Mouse (Mus musculus) hindbrain, embryonic 15.5 days (tissue): ENCODE measurements around the gene Spryd4. TPM values are rescaled to one million over a fixed set of nuclear protein-coding genes. Genes with fewer than 3 reads are reported as not detected.
"Not testable (repeated sequence)": the region's sequence is repeated elsewhere in the genome, so short reads cannot be mapped to it uniquely, and the experiment has no call there.

ENCODE experiments used
- ATAC-seq: fragments of 200-750 bp; cut with Nextera tagmentation; 2 replicates; pipeline ENCODE4 v1.8.0; 2017; ENCODE audit warnings: low read depth, moderate number of reproducible peaks, moderate TSS enrichment; ENCODE audit not compliant: low FRiP score
- H3K27ac ChIP-seq: fragments of 300-500 bp; sonication (generic); replicated peaks from 2 replicates; pipeline ENCODE4 v1.5.1; 2015; ENCODE audit warnings: mild to moderate bottlenecking, inconsistent platforms
- H3K27me3 ChIP-seq: fragments of 300-500 bp; sonication (generic); 2 replicates; pipeline ENCODE4 v1.6.1; 2015; ENCODE audit warnings: control low read depth, inconsistent platforms
- H3K36me3 ChIP-seq: fragments of 300-500 bp; sonication (generic); 2 replicates; pipeline ENCODE4 v1.6.1; 2015; ENCODE audit warnings: control low read depth, inconsistent platforms
- H3K4me1 ChIP-seq: fragments of 300-500 bp; sonication (generic); replicated peaks from 2 replicates; pipeline ENCODE4 v1.6.1; 2015; ENCODE audit warnings: control low read depth, inconsistent platforms
- H3K4me2 ChIP-seq: fragments of 300-500 bp; sonication (generic); 2 replicates; pipeline ENCODE4 v1.6.1; 2015; ENCODE audit warnings: moderate library complexity, mild to moderate bottlenecking, inconsistent platforms
- H3K4me3 ChIP-seq: fragments of 300-500 bp; sonication (generic); 2 replicates; pipeline ENCODE4 v1.5.1; 2015; ENCODE audit warnings: mild to moderate bottlenecking, inconsistent platforms
- H3K9ac ChIP-seq: fragments of 300-500 bp; sonication (generic); 2 replicates; pipeline ENCODE4 v1.6.1; 2015; ENCODE audit warnings: inconsistent platforms
- H3K9me3 ChIP-seq: fragments of 300-500 bp; sonication (generic); 2 replicates; pipeline ENCODE4 v1.6.1; 2016; ENCODE audit warnings: control low read depth, inconsistent platforms
- WGBS: fragments of 180-500 bp; shearing (Covaris S2); methylation state at CpG from one replicate; pipeline ENCODE4 v1.1.7; 2015; 5-methylcytosine and 5-hydroxymethylcytosine counted together
- polyA plus RNA-seq: library from polyadenylated mRNA; unstranded; fragments of >200 nt; fragmentation: Nextera tagmentation; extraction: Ambion mirVana; gene quantifications from 2 replicates; pipeline ENCODE4 v1.2.1, GENCODE M21; 2015

Spryd4 gene
- 20.6 and 21.0 TPM in 2 replicates for polyA plus RNA-seq

- Histone ChIP-seq H3K9me3 (no peaks in the 10 kb centered on the region), H3K9ac (peak within 1 kb of the TSS; percentile 62), H3K4me1 (peaks cover 17% of the 10 kb centered on the region), H3K4me2 (peak within 1 kb of the TSS; percentile 89), H3K27ac (peak within 1 kb of the TSS; percentile 37; the same call in 1 of the 2 replicates), H3K36me3 (no peaks in the 10 kb centered on the region), H3K4me3 (peak within 1 kb of the TSS; percentile 50), H3K27me3 (0 out of 2 replicates have a peak, but pooled peaks cover 3% of the 10 kb centered on the region)
- WGBS: under 1% methylated on average over 30 of the region's 30 CpGs
- peak; percentile 91 for ATAC-seq
Measured at GRCm38 (mm10) chr10:128211390-128212108, at the start of gene Spryd4. Gene Spryd4, minus strand, starts transcription at chr10:128211807.

GRCm38 (mm10) chr10:128260376-128260775, 48.8 kb upstream of the Spryd4 start:
- not testable (repeated sequence) for H3K4me2 ChIP-seq, H3K9me3 ChIP-seq, H3K27me3 ChIP-seq, H3K4me3 ChIP-seq, H3K4me1 ChIP-seq, H3K9ac ChIP-seq, H3K36me3 ChIP-seq, H3K27ac ChIP-seq, ATAC-seq
- 95% methylated on average over 7 of the region's 7 CpGs for WGBS

- WGBS: 89% methylated on average over 5 of the region's 5 CpGs
- no peaks in the 10 kb centered on the region for H3K27me3 ChIP-seq
- no peak overlapping the region for H3K4me3 ChIP-seq
- no peaks in the 10 kb centered on the region for H3K9me3 ChIP-seq
- H3K4me2 ChIP-seq: no peak overlapping the region
- no peak overlapping the region for H3K9ac ChIP-seq
- H3K27ac ChIP-seq: no peak overlapping the region
- H3K4me1 ChIP-seq: no peaks in the 10 kb centered on the region
- ATAC-seq: no peak
- no peaks in the 10 kb centered on the region for H3K36me3 ChIP-seq
Measured at GRCm38 (mm10) chr10:128259946-128260345, 48.3 kb upstream of the Spryd4 start.

- Histone ChIP-seq H3K36me3 (no peaks in the 10 kb centered on the region), H3K4me3 (no peak overlapping the region), H3K4me1 (no peaks in the 10 kb centered on the region), H3K27ac (no peak overlapping the region), H3K27me3 (no peaks in the 10 kb centered on the region), H3K9me3 (no peaks in the 10 kb centered on the region), H3K4me2 (no peak overlapping the region), H3K9ac (no peak overlapping the region)
- ATAC-seq: no peak
- 84% methylated on average over 4 of the region's 4 CpGs for WGBS
Measured at GRCm38 (mm10) chr10:128258953-128259352, 47.3 kb upstream of the Spryd4 start.

GRCm38 (mm10) chr10:128256328-128256727, 44.7 kb upstream of the Spryd4 start:
- no peak for ATAC-seq
- Histone ChIP-seq H3K4me1 (no peaks in the 10 kb centered on the region), H3K9me3 (no peaks in the 10 kb centered on the region), H3K36me3 (peaks cover 10% of the 10 kb centered on the region; the same call in 1 of the 2 replicates), H3K9ac (no peak overlapping the region), H3K27me3 (no peaks in the 10 kb centered on the region), H3K27ac (no peak overlapping the region), H3K4me2 (no peak overlapping the region), H3K4me3 (no peak overlapping the region)
- 89% methylated on average over 8 of the region's 8 CpGs for WGBS

- Histone ChIP-seq H3K9ac (no peak overlapping the region), H3K36me3 (peaks cover 12% of the 10 kb centered on the region; the same call in 1 of the 2 replicates), H3K27me3 (no peaks in the 10 kb centered on the region), H3K9me3 (no peaks in the 10 kb centered on the region), H3K4me2 (no peak overlapping the region), H3K4me3 (no peak overlapping the region), H3K4me1 (no peaks in the 10 kb centered on the region), H3K27ac (no peak overlapping the region)
- no peak for ATAC-seq
- WGBS: 95% methylated on average over 8 of the region's 8 CpGs
Measured at GRCm38 (mm10) chr10:128255925-128256324, 44.3 kb upstream of the Spryd4 start.

GRCm38 (mm10) chr10:128253677-128254255, 42.2 kb upstream of the Spryd4 start, which contains the start of gene Apon:
Gene Apon, plus strand, starts transcription at chr10:128254096.
- WGBS: 88% methylated on average over 4 of the region's 4 CpGs
- H3K4me3 ChIP-seq: no peak within 1 kb of the TSS

GRCm38 (mm10) chr10:128250565-128250964, 39.0 kb upstream of the Spryd4 start:
- Histone ChIP-seq H3K36me3 (peaks cover 25% of the 10 kb centered on the region), H3K9ac (no peak overlapping the region), H3K27me3 (no peaks in the 10 kb centered on the region), H3K4me1 (no peaks in the 10 kb centered on the region), H3K27ac (no peak overlapping the region), H3K4me2 (no peak overlapping the region), H3K9me3 (no peaks in the 10 kb centered on the region), H3K4me3 (no peak overlapping the region)
- ATAC-seq: no peak
- WGBS: 97% methylated on average over 13 of the region's 13 CpGs

More at GRCm38 (mm10) chr10:128253677-128254255, 42.2 kb upstream of the Spryd4 start, which contains the start of gene Apon:
- ATAC-seq: no peak
- Histone ChIP-seq H3K27me3 (no peaks in the 10 kb centered on the region), H3K4me2 (no peak within 1 kb of the TSS), H3K27ac (no peak within 1 kb of the TSS), H3K9me3 (no peaks in the 10 kb centered on the region), H3K9ac (no peak within 1 kb of the TSS), H3K4me1 (no peaks in the 10 kb centered on the region), H3K36me3 (peaks cover 20% of the 10 kb centered on the region)

- 0 out of 2 replicates have a peak overlapping the region, but pooled peaks have one; percentile 30 for H3K27ac ChIP-seq
- no peaks in the 10 kb centered on the region for H3K27me3 ChIP-seq
- 0 out of 2 replicates have a peak overlapping the region, but pooled peaks have one; percentile 1 for H3K4me3 ChIP-seq
- H3K9me3 ChIP-seq: no peaks in the 10 kb centered on the region
- peaks cover 26% of the 10 kb centered on the region for H3K36me3 ChIP-seq
- H3K4me1 ChIP-seq: no peaks in the 10 kb centered on the region
- WGBS: 83% methylated on average over 17 of the region's 17 CpGs
- ATAC-seq: no peak
- no peak overlapping the region for H3K9ac ChIP-seq
- peak overlapping the region; percentile 29; the same call in 1 of the 2 replicates for H3K4me2 ChIP-seq
Measured at GRCm38 (mm10) chr10:128247020-128247732, 35.6 kb upstream of the Spryd4 start.

GRCm38 (mm10) chr10:128244121-128244520, 32.5 kb upstream of the Spryd4 start:
- no peaks in the 10 kb centered on the region for H3K27me3 ChIP-seq
- H3K4me3 ChIP-seq: no peak overlapping the region
- no peaks in the 10 kb centered on the region for H3K9me3 ChIP-seq
- no peak overlapping the region for H3K27ac ChIP-seq
- WGBS: 97% methylated on average over 15 of the region's 15 CpGs
- ATAC-seq: no peak
- peaks cover 9% of the 10 kb centered on the region for H3K36me3 ChIP-seq
- no peaks in the 10 kb centered on the region for H3K4me1 ChIP-seq
- no peak overlapping the region for H3K9ac ChIP-seq
- H3K4me2 ChIP-seq: no peak overlapping the region

GRCm38 (mm10) chr10:128243252-128243651, 31.6 kb upstream of the Spryd4 start:
- WGBS: 93% methylated on average over 8 of the region's 8 CpGs
- Histone ChIP-seq H3K4me1 (no peaks in the 10 kb centered on the region), H3K27ac (no peak overlapping the region), H3K9ac (no peak overlapping the region), H3K4me3 (no peak overlapping the region), H3K9me3 (no peaks in the 10 kb centered on the region), H3K4me2 (no peak overlapping the region), H3K36me3 (peaks cover 7% of the 10 kb centered on the region; the same call in 1 of the 2 replicates), H3K27me3 (no peaks in the 10 kb centered on the region)
- no peak for ATAC-seq

GRCm38 (mm10) chr10:128240131-128240530, 28.5 kb upstream of the Spryd4 start:
- 95% methylated on average over 18 of the region's 18 CpGs for WGBS
- Histone ChIP-seq H3K4me3 (no peak overlapping the region), H3K4me1 (no peaks in the 10 kb centered on the region), H3K9ac (no peak overlapping the region), H3K9me3 (no peaks in the 10 kb centered on the region), H3K36me3 (0 out of 2 replicates have a peak, but pooled peaks cover 4% of the 10 kb centered on the region), H3K27ac (no peak overlapping the region), H3K4me2 (no peak overlapping the region), H3K27me3 (no peaks in the 10 kb centered on the region)
- no peak for ATAC-seq
